Mouse (Mus musculus): ENCODE measurements around the gene Myh1. TPM values are rescaled to one million over a fixed set of nuclear protein-coding genes. Genes with fewer than 3 reads are reported as not detected.

Gene Myh1
- total and polyA plus RNA-seq, 3 experiments = not detected

- 69% methylated on average over 3 of the region's 3 CpGs for WGBS
- no peak for TF ChIP-seq POLR2A (IDR thresholded peaks at IDR 0.05; ENCODE audit: insufficient read depth, low read depth, low read length)
- no peak for TF ChIP-seq CTCF (IDR thresholded peaks at IDR 0.05)
- no peak for TF ChIP-seq EP300 (IDR thresholded peaks at IDR 0.05; ENCODE audit: insufficient read depth, low read depth, low read length)
- no peak overlapping the region for H3K4me3 ChIP-seq
- H3K36me3 ChIP-seq (ENCODE audit: control insufficient read depth, insufficient read depth, low read length) = no peaks in the 10 kb centered on the region
- no peaks in the 10 kb centered on the region for H3K4me1 ChIP-seq (ENCODE audit: control insufficient read depth, insufficient read depth, low read length)
- no peak for DNase-seq
- no peaks in the 10 kb centered on the region for H3K27me3 ChIP-seq (ENCODE audit: control insufficient read depth, insufficient read depth, low read length)
- intact Hi-C loops (cut with DNase I) = no loop called here
- H3K9ac ChIP-seq (ENCODE audit: low read depth, low read length) = no peak overlapping the region
- no peak overlapping the region for H3K27ac ChIP-seq
- H3K79me2 ChIP-seq (replicated peaks; ENCODE audit: control insufficient read depth, insufficient read depth, low read length) = no peaks in the 10 kb centered on the region
These were observed 4.9 kb downstream of the Myh1 start for GRCm38 (mm10) chr11:67204766-67205165.

GRCm38 (mm10) chr11:67221803-67222202 is 22.0 kb downstream of the Myh1 start:
- TF ChIP-seq POLR2A (IDR thresholded peaks at IDR 0.05; ENCODE audit: insufficient read depth, low read depth, low read length) (no peak), CTCF (IDR thresholded peaks at IDR 0.05) (no peak), EP300 (IDR thresholded peaks at IDR 0.05; ENCODE audit: insufficient read depth, low read depth, low read length) (no peak)
- Histone ChIP-seq H3K4me3 (no peak overlapping the region), H3K27me3 (ENCODE audit: control insufficient read depth, insufficient read depth, low read length) (no peaks in the 10 kb centered on the region), H3K79me2 (replicated peaks; ENCODE audit: control insufficient read depth, insufficient read depth, low read length) (no peaks in the 10 kb centered on the region), H3K36me3 (ENCODE audit: control insufficient read depth, insufficient read depth, low read length) (no peaks in the 10 kb centered on the region), H3K9ac (ENCODE audit: low read depth, low read length) (no peak overlapping the region), H3K4me1 (ENCODE audit: control insufficient read depth, insufficient read depth, low read length) (no peaks in the 10 kb centered on the region), H3K27ac (no peak overlapping the region)
- DNase-seq = no peak
- intact Hi-C loops (cut with DNase I) = no loop called here
- WGBS = 89% methylated on average over 8 of the region's 8 CpGs

- no peak overlapping the region for H3K27ac ChIP-seq
- no peaks in the 10 kb centered on the region for H3K36me3 ChIP-seq (ENCODE audit: control insufficient read depth, insufficient read depth, low read length)
- H3K79me2 ChIP-seq (replicated peaks; ENCODE audit: control insufficient read depth, insufficient read depth, low read length) = no peaks in the 10 kb centered on the region
- no peak overlapping the region for H3K9ac ChIP-seq (ENCODE audit: low read depth, low read length)
- no peaks in the 10 kb centered on the region for H3K4me1 ChIP-seq (ENCODE audit: control insufficient read depth, insufficient read depth, low read length)
- intact Hi-C loops (cut with DNase I) = no loop called here
- no peaks in the 10 kb centered on the region for H3K27me3 ChIP-seq (ENCODE audit: control insufficient read depth, insufficient read depth, low read length)
- DNase-seq = no peak
- 58% methylated on average over 3 of the region's 3 CpGs for WGBS
- H3K4me3 ChIP-seq = no peak overlapping the region
- TF ChIP-seq POLR2A (IDR thresholded peaks at IDR 0.05; ENCODE audit: insufficient read depth, low read depth, low read length) = no peak
- TF ChIP-seq EP300 (IDR thresholded peaks at IDR 0.05; ENCODE audit: insufficient read depth, low read depth, low read length) = no peak
- TF ChIP-seq CTCF (IDR thresholded peaks at IDR 0.05) = no peak
These were observed 24.6 kb downstream of the Myh1 start for GRCm38 (mm10) chr11:67224466-67224865.

GRCm38 (mm10) chr11:67228731-67229130 is 28.9 kb downstream of the Myh1 start:
- 73% methylated on average over 3 of the region's 3 CpGs for WGBS
- intact Hi-C loops (cut with DNase I) = no loop called here
- TF ChIP-seq EP300 (IDR thresholded peaks at IDR 0.05; ENCODE audit: insufficient read depth, low read depth, low read length) (no peak), CTCF (IDR thresholded peaks at IDR 0.05) (no peak), POLR2A (IDR thresholded peaks at IDR 0.05; ENCODE audit: insufficient read depth, low read depth, low read length) (no peak)

GRCm38 (mm10) chr11:67229166-67229565 is 29.3 kb downstream of the Myh1 start:
- H3K79me2 ChIP-seq (replicated peaks; ENCODE audit: control insufficient read depth, insufficient read depth, low read length) = no peaks in the 10 kb centered on the region
- DNase-seq = no peak
- no peaks in the 10 kb centered on the region for H3K27me3 ChIP-seq (ENCODE audit: control insufficient read depth, insufficient read depth, low read length)
- intact Hi-C loops (cut with DNase I) = no loop called here
- no peaks in the 10 kb centered on the region for H3K36me3 ChIP-seq (ENCODE audit: control insufficient read depth, insufficient read depth, low read length)
- H3K4me3 ChIP-seq = no peak overlapping the region
- H3K9ac ChIP-seq (ENCODE audit: low read depth, low read length) = no peak overlapping the region
- H3K4me1 ChIP-seq (ENCODE audit: control insufficient read depth, insufficient read depth, low read length) = no peaks in the 10 kb centered on the region
- WGBS = 62% methylated on average over 5 of the region's 5 CpGs
- no peak overlapping the region for H3K27ac ChIP-seq
- TF ChIP-seq EP300 (IDR thresholded peaks at IDR 0.05; ENCODE audit: insufficient read depth, low read depth, low read length) = no peak

More at GRCm38 (mm10) chr11:67228731-67229130, 28.9 kb downstream of the Myh1 start:
- no peaks in the 10 kb centered on the region for H3K27me3 ChIP-seq (ENCODE audit: control insufficient read depth, insufficient read depth, low read length)
- H3K4me3 ChIP-seq = no peak overlapping the region
- H3K36me3 ChIP-seq (ENCODE audit: control insufficient read depth, insufficient read depth, low read length) = no peaks in the 10 kb centered on the region
- H3K79me2 ChIP-seq (replicated peaks; ENCODE audit: control insufficient read depth, insufficient read depth, low read length) = no peaks in the 10 kb centered on the region
- H3K27ac ChIP-seq = no peak overlapping the region
- H3K9ac ChIP-seq (ENCODE audit: low read depth, low read length) = no peak overlapping the region
- H3K4me1 ChIP-seq (ENCODE audit: control insufficient read depth, insufficient read depth, low read length) = no peaks in the 10 kb centered on the region
- DNase-seq = no peak

GRCm38 (mm10) chr11:67229946-67230345 is 30.1 kb downstream of the Myh1 start:
- TF ChIP-seq POLR2A (IDR thresholded peaks at IDR 0.05; ENCODE audit: insufficient read depth, low read depth, low read length) (no peak), EP300 (IDR thresholded peaks at IDR 0.05; ENCODE audit: insufficient read depth, low read depth, low read length) (no peak), CTCF (IDR thresholded peaks at IDR 0.05) (no peak)
- 64% methylated on average over 2 of the region's 2 CpGs for WGBS
- no peaks in the 10 kb centered on the region for H3K79me2 ChIP-seq (replicated peaks; ENCODE audit: control insufficient read depth, insufficient read depth, low read length)
- no peaks in the 10 kb centered on the region for H3K4me1 ChIP-seq (ENCODE audit: control insufficient read depth, insufficient read depth, low read length)
- H3K27me3 ChIP-seq (ENCODE audit: control insufficient read depth, insufficient read depth, low read length) = no peaks in the 10 kb centered on the region
- no peaks in the 10 kb centered on the region for H3K36me3 ChIP-seq (ENCODE audit: control insufficient read depth, insufficient read depth, low read length)
- no peak overlapping the region for H3K27ac ChIP-seq
- no peak overlapping the region for H3K9ac ChIP-seq (ENCODE audit: low read depth, low read length)
- no peak overlapping the region for H3K4me3 ChIP-seq
- intact Hi-C loops (cut with DNase I) = no loop called here
- DNase-seq = peak in 1 of 2 experiments; percentile 41
